Mouse (Mus musculus): ENCODE data around the gene Zfp866. TPM values are rescaled to one million over a fixed set of nuclear protein-coding genes. Genes with fewer than 3 reads are reported as not detected.

Zfp866 gene
- polyA plus RNA-seq, 1 experiment from 2014 or later, result 40.3 TPM

DNA sequence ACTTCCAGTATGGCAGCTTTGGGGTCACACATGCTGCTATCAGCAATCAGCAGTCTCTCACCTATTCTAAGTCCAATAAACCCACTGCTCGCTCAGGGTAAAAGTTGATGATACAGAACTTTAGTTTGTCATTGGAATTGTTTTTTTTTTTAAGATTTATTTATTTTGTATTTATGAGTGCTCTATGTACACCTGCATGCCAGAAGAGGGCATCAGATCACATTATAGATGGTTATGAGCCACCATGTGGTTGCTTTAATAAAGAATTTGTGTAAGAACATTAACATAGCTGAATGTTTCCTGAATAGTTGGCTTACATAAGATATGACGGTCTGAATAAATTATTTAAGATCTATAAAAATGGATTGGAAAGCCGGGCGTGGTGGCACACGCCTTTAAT, 32.7 kb downstream of the Zfp866 start:
- Histone ChIP-seq H3K4me1 (replicated peaks; ENCODE audit: control insufficient read depth, insufficient read depth, low read length) (no peaks in the 10 kb centered on the region), H3K9me3 (ENCODE audit: control insufficient read depth, low read length) (no peaks in the 10 kb centered on the region), H3K4me2 (replicated peaks) (no peak overlapping the region), H3K4me3 (replicated peaks; ENCODE audit: low read length) (no peak overlapping the region), H3K36me3 (replicated peaks; ENCODE audit: control insufficient read depth, insufficient read depth) (peaks cover 61% of the 10 kb centered on the region), H3K9ac (no peak overlapping the region), H3K27ac (no peak overlapping the region), H3K27me3 (ENCODE audit: control insufficient read depth, insufficient read depth, low read length) (no peaks in the 10 kb centered on the region)
- no peak for DNase-seq (ENCODE audit: low spot score)
- 94% methylated on average over 5 of the region's 5 CpGs for WGBS
- ATAC-seq (ENCODE audit: low FRiP score), result no peak

- H3K4me2 ChIP-seq (replicated peaks), result no peak overlapping the region
- H3K4me3 ChIP-seq (replicated peaks; ENCODE audit: low read length), result no peak overlapping the region
- 93% methylated on average over 2 of the region's 2 CpGs for WGBS
- no peak overlapping the region for H3K27ac ChIP-seq
- ATAC-seq (ENCODE audit: low FRiP score) (no peak), DNase-seq (ENCODE audit: low spot score) (no peak)
- H3K9me3 ChIP-seq (ENCODE audit: control insufficient read depth, low read length), result no peaks in the 10 kb centered on the region
- H3K27me3 ChIP-seq (ENCODE audit: control insufficient read depth, insufficient read depth, low read length), result no peaks in the 10 kb centered on the region
- H3K4me1 ChIP-seq (replicated peaks; ENCODE audit: control insufficient read depth, insufficient read depth, low read length), result peaks cover 4% of the 10 kb centered on the region
- H3K9ac ChIP-seq, result no peak overlapping the region
- H3K36me3 ChIP-seq (replicated peaks; ENCODE audit: control insufficient read depth, insufficient read depth), result peaks cover 18% of the 10 kb centered on the region
Measured at GRCm38 (mm10) chr8:69752437-69752836, 38.5 kb downstream of the Zfp866 start.

GRCm38 (mm10) chr8:69749544-69750454, 41.2 kb downstream of the Zfp866 start, which contains the start of gene Zfp963:
TSS of gene Zfp963 (minus strand) at chr8:69749970.
- Histone ChIP-seq H3K9ac (peak within 1 kb of the TSS; percentile 86), H3K4me3 (replicated peaks; ENCODE audit: low read length) (peak within 1 kb of the TSS; percentile 64), H3K4me2 (replicated peaks) (peak within 1 kb of the TSS; percentile 49), H3K36me3 (replicated peaks; ENCODE audit: control insufficient read depth, insufficient read depth) (peaks cover 7% of the 10 kb centered on the region), H3K9me3 (ENCODE audit: control insufficient read depth, low read length) (no peaks in the 10 kb centered on the region), H3K27me3 (ENCODE audit: control insufficient read depth, insufficient read depth, low read length) (no peaks in the 10 kb centered on the region), H3K4me1 (replicated peaks; ENCODE audit: control insufficient read depth, insufficient read depth, low read length) (peaks cover 4% of the 10 kb centered on the region), H3K27ac (peak within 1 kb of the TSS; percentile 99)
- WGBS, result 3% methylated on average over 48 of the region's 48 CpGs
- peak; percentile 98 for ATAC-seq (ENCODE audit: low FRiP score)
- DNase-seq (ENCODE audit: low spot score), result peak; percentile 97

- no peak overlapping the region for H3K27ac ChIP-seq
- ATAC-seq (ENCODE audit: low FRiP score), result no peak
- no peaks in the 10 kb centered on the region for H3K4me1 ChIP-seq (replicated peaks; ENCODE audit: control insufficient read depth, insufficient read depth, low read length)
- no peaks in the 10 kb centered on the region for H3K9me3 ChIP-seq (ENCODE audit: control insufficient read depth, low read length)
- no peak for DNase-seq (ENCODE audit: low spot score)
- H3K4me3 ChIP-seq (replicated peaks; ENCODE audit: low read length), result no peak overlapping the region
- H3K27me3 ChIP-seq (ENCODE audit: control insufficient read depth, insufficient read depth, low read length), result no peaks in the 10 kb centered on the region
- peaks cover 26% of the 10 kb centered on the region for H3K36me3 ChIP-seq (replicated peaks; ENCODE audit: control insufficient read depth, insufficient read depth)
- H3K4me2 ChIP-seq (replicated peaks), result no peak overlapping the region
- no peak overlapping the region for H3K9ac ChIP-seq
- 81% methylated on average over 2 of the region's 2 CpGs for WGBS
Measured at GRCm38 (mm10) chr8:69741231-69741630, 49.7 kb downstream of the Zfp866 start.

DNA sequence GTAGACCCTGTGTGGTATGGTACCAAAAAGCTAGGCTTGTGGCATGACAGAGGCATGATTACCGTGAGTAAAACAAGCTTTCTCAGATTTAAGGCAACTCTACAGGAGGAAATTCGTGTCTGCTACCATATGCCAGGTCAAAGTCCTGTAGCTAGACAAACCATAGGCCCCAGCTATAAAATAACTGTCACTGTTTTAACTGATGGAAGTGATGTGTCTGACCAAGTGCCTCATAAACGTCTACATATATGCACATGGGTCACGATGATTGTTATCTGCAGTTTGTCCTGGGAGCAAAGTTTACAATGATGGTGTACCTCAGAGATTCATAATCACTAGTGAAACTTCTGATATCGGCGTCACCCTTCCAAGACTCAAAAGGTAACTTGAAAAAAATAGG, 50.2 kb downstream of the Zfp866 start:
- WGBS, result 90% methylated on average over 6 of the region's 6 CpGs
- H3K9ac ChIP-seq, result no peak overlapping the region

GRCm38 (mm10) chr8:69735495-69735894, 55.5 kb downstream of the Zfp866 start:
- no peak for ATAC-seq (ENCODE audit: low FRiP score)
- H3K36me3 ChIP-seq (replicated peaks; ENCODE audit: control insufficient read depth, insufficient read depth), result no peaks in the 10 kb centered on the region
- no peaks in the 10 kb centered on the region for H3K4me1 ChIP-seq (replicated peaks; ENCODE audit: control insufficient read depth, insufficient read depth, low read length)
- no peak overlapping the region for H3K27ac ChIP-seq
- H3K9ac ChIP-seq, result no peak overlapping the region
- H3K4me2 ChIP-seq (replicated peaks), result no peak overlapping the region
- no peak overlapping the region for H3K4me3 ChIP-seq (replicated peaks; ENCODE audit: low read length)
- WGBS, result 94% methylated on average over 1 of the region's 1 CpGs
- DNase-seq (ENCODE audit: low spot score), result no peak
- H3K9me3 ChIP-seq (ENCODE audit: control insufficient read depth, low read length), result no peaks in the 10 kb centered on the region
- H3K27me3 ChIP-seq (ENCODE audit: control insufficient read depth, insufficient read depth, low read length), result no peaks in the 10 kb centered on the region

More for the DNA sequence above, 50.2 kb downstream of the Zfp866 start:
- ATAC-seq (ENCODE audit: low FRiP score) (no peak), DNase-seq (ENCODE audit: low spot score) (no peak)
- Histone ChIP-seq H3K36me3 (replicated peaks; ENCODE audit: control insufficient read depth, insufficient read depth) (peaks cover 26% of the 10 kb centered on the region), H3K27me3 (ENCODE audit: control insufficient read depth, insufficient read depth, low read length) (no peaks in the 10 kb centered on the region), H3K4me3 (replicated peaks; ENCODE audit: low read length) (no peak overlapping the region), H3K9me3 (ENCODE audit: control insufficient read depth, low read length) (no peaks in the 10 kb centered on the region), H3K4me1 (replicated peaks; ENCODE audit: control insufficient read depth, insufficient read depth, low read length) (no peaks in the 10 kb centered on the region), H3K27ac (no peak overlapping the region), H3K4me2 (replicated peaks) (no peak overlapping the region)

- peak overlapping the region; percentile 4; the same call in 1 of the 2 replicates for H3K9ac ChIP-seq
- ATAC-seq (ENCODE audit: low FRiP score), result no peak; the same call in 1 of the 2 replicates
Measured at GRCm38 (mm10) chr8:69717232-69717580, 73.8 kb downstream of the Zfp866 start.

GRCm38 (mm10) chr8:69716403-69717231, 74.4 kb downstream of the Zfp866 start:
- H3K9ac ChIP-seq, result peak overlapping the region; percentile 97
- H3K4me2 ChIP-seq (replicated peaks), result peak overlapping the region; percentile 57
- peak overlapping the region; percentile 92 for H3K4me3 ChIP-seq (replicated peaks; ENCODE audit: low read length)
- peak overlapping the region; percentile 100 for H3K27ac ChIP-seq
- peaks cover 14% of the 10 kb centered on the region for H3K4me1 ChIP-seq (replicated peaks; ENCODE audit: control insufficient read depth, insufficient read depth, low read length)
- peak; percentile 96 for DNase-seq (ENCODE audit: low spot score)
- H3K27me3 ChIP-seq (ENCODE audit: control insufficient read depth, insufficient read depth, low read length), result no peaks in the 10 kb centered on the region
- 0% methylated on average over 52 of the region's 52 CpGs for WGBS
- no peaks in the 10 kb centered on the region for H3K9me3 ChIP-seq (ENCODE audit: control insufficient read depth, low read length)
- peaks cover 11% of the 10 kb centered on the region for H3K36me3 ChIP-seq (replicated peaks; ENCODE audit: control insufficient read depth, insufficient read depth)
- peak; percentile 99 for ATAC-seq (ENCODE audit: low FRiP score)

More at GRCm38 (mm10) chr8:69717232-69717580, 73.8 kb downstream of the Zfp866 start:
- 44% methylated on average over 5 of the region's 5 CpGs for WGBS
- DNase-seq (ENCODE audit: low spot score), result no peak
- Histone ChIP-seq H3K36me3 (replicated peaks; ENCODE audit: control insufficient read depth, insufficient read depth) (peaks cover 5% of the 10 kb centered on the region; the same call in 1 of the 2 replicates), H3K27me3 (ENCODE audit: control insufficient read depth, insufficient read depth, low read length) (no peaks in the 10 kb centered on the region), H3K4me3 (replicated peaks; ENCODE audit: low read length) (peak overlapping the region; percentile 92), H3K4me2 (replicated peaks) (peak overlapping the region; percentile 57), H3K9me3 (ENCODE audit: control insufficient read depth, low read length) (no peaks in the 10 kb centered on the region), H3K4me1 (replicated peaks; ENCODE audit: control insufficient read depth, insufficient read depth, low read length) (peaks cover 14% of the 10 kb centered on the region), H3K27ac (peak overlapping the region; percentile 44)

- no peak overlapping the region for H3K27ac ChIP-seq
- H3K9me3 ChIP-seq (ENCODE audit: control insufficient read depth, low read length), result no peaks in the 10 kb centered on the region
- DNase-seq (ENCODE audit: low spot score) (no peak), ATAC-seq (ENCODE audit: low FRiP score) (no peak)
- H3K36me3 ChIP-seq (replicated peaks; ENCODE audit: control insufficient read depth, insufficient read depth), result peaks cover 15% of the 10 kb centered on the region
- H3K4me2 ChIP-seq (replicated peaks), result peak overlapping the region; percentile 57
- H3K9ac ChIP-seq, result peak overlapping the region; percentile 97; the same call in 1 of the 2 replicates
- no peaks in the 10 kb centered on the region for H3K27me3 ChIP-seq (ENCODE audit: control insufficient read depth, insufficient read depth, low read length)
- 84% methylated on average over 6 of the region's 6 CpGs for WGBS
- peak overlapping the region; percentile 92; the same call in 1 of the 2 replicates for H3K4me3 ChIP-seq (replicated peaks; ENCODE audit: low read length)
- H3K4me1 ChIP-seq (replicated peaks; ENCODE audit: control insufficient read depth, insufficient read depth, low read length), result peaks cover 14% of the 10 kb centered on the region
Measured at GRCm38 (mm10) chr8:69715366-69715765, 75.6 kb downstream of the Zfp866 start.
